Mouse (Mus musculus) cerebral cortex, adult 2 months (tissue): ENCODE results near the gene Arid5b.

Experiments used
- WGBS: fragments of 180-500 bp; shearing (Covaris S2); methylation state at CpG from one replicate; pipeline ENCODE4 v1.1.7; 2018; 5-methylcytosine and 5-hydroxymethylcytosine counted together

The Arid5b gene

GRCm38 (mm10) chr10:68136480-68137083, 142.0 kb downstream of the Arid5b start:
- WGBS, result 4% methylated on average over 18 of the region's 18 CpGs

GRCm38 (mm10) chr10:68136051-68136450, 142.5 kb downstream of the Arid5b start:
- WGBS, result 1% methylated on average over 9 of the region's 9 CpGs

GRCm38 (mm10) chr10:68135416-68135815, 143.1 kb downstream of the Arid5b start:
- WGBS, result 4% methylated on average over 4 of the region's 4 CpGs

GRCm38 (mm10) chr10:68134549-68134948, 144.0 kb downstream of the Arid5b start:
- WGBS, result 55% methylated on average over 4 of the region's 4 CpGs

- 66% methylated on average over 5 of the region's 5 CpGs for WGBS
These were observed 144.5 kb downstream of the Arid5b start for GRCm38 (mm10) chr10:68134071-68134470.

GRCm38 (mm10) chr10:68132636-68133035, 145.9 kb downstream of the Arid5b start:
- 63% methylated on average over 9 of the region's 9 CpGs for WGBS

GRCm38 (mm10) chr10:68132154-68132553, 146.4 kb downstream of the Arid5b start:
- WGBS, result 90% methylated on average over 5 of the region's 5 CpGs

GRCm38 (mm10) chr10:68129651-68130050, 148.9 kb downstream of the Arid5b start:
- WGBS, result 70% methylated on average over 7 of the region's 7 CpGs

- 77% methylated on average over 3 of the region's 3 CpGs for WGBS
These were observed 149.5 kb downstream of the Arid5b start for GRCm38 (mm10) chr10:68129009-68129408.

GRCm38 (mm10) chr10:68128441-68128848, 150.1 kb downstream of the Arid5b start:
- 46% methylated on average over 10 of the region's 10 CpGs for WGBS

GRCm38 (mm10) chr10:68127604-68128256, 150.8 kb downstream of the Arid5b start:
- 75% methylated on average over 6 of the region's 6 CpGs for WGBS

GRCm38 (mm10) chr10:68127104-68127503, 151.4 kb downstream of the Arid5b start:
- 60% methylated on average over 2 of the region's 2 CpGs for WGBS

- 87% methylated on average over 2 of the region's 2 CpGs for WGBS
These were observed 152.0 kb downstream of the Arid5b start for GRCm38 (mm10) chr10:68126551-68126950.

- WGBS, result 78% methylated on average over 8 of the region's 8 CpGs
These were observed 152.5 kb downstream of the Arid5b start for GRCm38 (mm10) chr10:68125919-68126550.

GRCm38 (mm10) chr10:68124985-68125384, 153.6 kb downstream of the Arid5b start:
- WGBS, result 69% methylated on average over 2 of the region's 2 CpGs

GRCm38 (mm10) chr10:68123446-68123845, 155.1 kb downstream of the Arid5b start:
- 85% methylated on average over 4 of the region's 4 CpGs for WGBS

GRCm38 (mm10) chr10:68121960-68122359, 156.6 kb downstream of the Arid5b start:
- WGBS, result 60% methylated on average over 4 of the region's 4 CpGs

- 84% methylated on average over 2 of the region's 2 CpGs for WGBS
These were observed 157.3 kb downstream of the Arid5b start for GRCm38 (mm10) chr10:68121251-68121650.

GRCm38 (mm10) chr10:68120011-68120410, 158.5 kb downstream of the Arid5b start:
- WGBS, result 83% methylated on average over 4 of the region's 4 CpGs

GRCm38 (mm10) chr10:68119285-68119684, 159.3 kb downstream of the Arid5b start:
- WGBS, result 71% methylated on average over 6 of the region's 6 CpGs

- WGBS, result 94% methylated on average over 3 of the region's 3 CpGs
These were observed 163.6 kb downstream of the Arid5b start for GRCm38 (mm10) chr10:68114955-68115354.

GRCm38 (mm10) chr10:68113645-68114044, 164.9 kb downstream of the Arid5b start:
- WGBS, result 79% methylated on average over 5 of the region's 5 CpGs

GRCm38 (mm10) chr10:68112983-68113382, 165.6 kb downstream of the Arid5b start:
- 43% methylated on average over 8 of the region's 8 CpGs for whole genome bisulfite sequencing
